Mouse (Mus musculus) CH12.LX (cell line): Measurements from ENCODE around the gene Kctd15. TPM values are rescaled to one million over a fixed set of nuclear protein-coding genes. Genes with fewer than 3 reads are reported as not detected.

Experiments used
- DNase-seq: peaks from one replicate; pipeline ENCODE4 v3.0.0-alpha.2; 2013; ENCODE audit errors: extremely low read depth
- H3K27ac ChIP-seq: 2 replicates; pipeline ENCODE4 v1.5.1; 2012; ENCODE audit warnings: low read depth, mild to moderate bottlenecking, control low read depth, moderate library complexity; ENCODE audit not compliant: insufficient read depth
- H3K27me3 ChIP-seq: replicated peaks from 2 replicates; pipeline ENCODE3; 2012; ENCODE audit warnings: inconsistent platforms
- H3K36me3 ChIP-seq, 2 experiments: replicated peaks in 1 of 2; 2 replicates each; pipeline versions ENCODE3 to v1.6.1; 2012; ENCODE audit warnings: inconsistent platforms in 1 of 2, low read length in 1 of 2, mild to moderate bottlenecking in 1 of 2, mixed read lengths in 1 of 2, moderate library complexity in 1 of 2; ENCODE audit not compliant: control insufficient read depth in 1 of 2, insufficient read depth in 1 of 2
- H3K4me1 ChIP-seq, 2 experiments: 2 replicates each; pipeline ENCODE4 v1.6.1; 2012; ENCODE audit warnings: inconsistent platforms in 1 of 2, moderate library complexity in 1 of 2; ENCODE audit not compliant: insufficient read depth in 2 of 2, control insufficient read depth in 1 of 2
- H3K4me2 ChIP-seq: 2 replicates; pipeline ENCODE4 v1.6.1; 2012; ENCODE audit warnings: low read depth, mild to moderate bottlenecking, control low read depth; ENCODE audit not compliant: poor library complexity, insufficient read depth, severe bottlenecking
- H3K4me3 ChIP-seq, 3 experiments: fragments of 150-350 bp in 1 of 3; sonication (generic) in 1 of 3; replicated peaks in 1 of 3; 2 replicates each; pipeline versions ENCODE3 to v1.5.1; 2011 to 2012; ENCODE audit warnings: low read depth in 2 of 3, low read length in 2 of 3, mild to moderate bottlenecking in 2 of 3, moderate library complexity in 2 of 3, control low read depth in 1 of 3, improper control_type of control experiment in 1 of 3, inconsistent platforms in 1 of 3, mixed read lengths in 1 of 3; ENCODE audit not compliant: poor library complexity in 1 of 3
- H3K79me2 ChIP-seq: replicated peaks from 2 replicates; pipeline ENCODE4 v1.6.1; 2012; ENCODE audit warnings: mild to moderate bottlenecking, moderate library complexity; ENCODE audit not compliant: control insufficient read depth, poor library complexity, insufficient read depth, severe bottlenecking; ENCODE audit errors: extremely low read depth
- H3K9ac ChIP-seq: 2 replicates; pipeline ENCODE4 v1.6.1; 2012; ENCODE audit warnings: low read depth, mild to moderate bottlenecking, control low read depth, moderate library complexity; ENCODE audit not compliant: insufficient read depth
- H3K9me3 ChIP-seq: replicated peaks from 2 replicates; pipeline ENCODE3; 2012; ENCODE audit warnings: low read length, inconsistent platforms, mixed read lengths
- CHD1 ChIP-seq: IDR thresholded peaks from 2 replicates; pipeline ENCODE4 v1.6.1; 2012; ENCODE audit warnings: low read depth, low read length, improper control_type of control experiment, inconsistent platforms
- CHD2 ChIP-seq: IDR thresholded peaks from 2 replicates; pipeline ENCODE4 v1.6.1; 2011; ENCODE audit warnings: low read length, improper control_type of control experiment
- ELF1 ChIP-seq: IDR thresholded peaks from 2 replicates; pipeline ENCODE4 v1.6.1; 2014; ENCODE audit warnings: low read depth, mild to moderate bottlenecking, inconsistent platforms, low read length, improper control_type of control experiment
- ETS1 ChIP-seq: conservative IDR thresholded peaks from 2 replicates; pipeline ENCODE4 v1.6.1; 2012; ENCODE audit warnings: low read depth, mild to moderate bottlenecking, inconsistent platforms, low read length, improper control_type of control experiment, moderate library complexity
- IRF4 ChIP-seq: IDR thresholded peaks from 2 replicates; pipeline ENCODE4 v1.6.1; 2014; ENCODE audit warnings: low read depth, mild to moderate bottlenecking, inconsistent platforms, low read length, improper control_type of control experiment
- KAT2A ChIP-seq: IDR thresholded peaks from 2 replicates; pipeline ENCODE4 v1.6.1; 2012; ENCODE audit warnings: low read length, improper control_type of control experiment, inconsistent platforms; ENCODE audit not compliant: insufficient replicate concordance
- MXI1 ChIP-seq: IDR thresholded peaks from 2 replicates; pipeline ENCODE4 v1.6.1; 2011; ENCODE audit warnings: mild to moderate bottlenecking, low read depth, low read length, improper control_type of control experiment
- NELFE ChIP-seq: IDR thresholded peaks from 2 replicates; pipeline ENCODE4 v1.6.1; 2011; ENCODE audit warnings: low read depth, low read length, improper control_type of control experiment
- NRF1 ChIP-seq: IDR thresholded peaks from 2 replicates; pipeline ENCODE4 v1.6.1; 2014; ENCODE audit warnings: low read depth, mild to moderate bottlenecking, inconsistent platforms, low read length, improper control_type of control experiment, moderate library complexity
- RAD21 ChIP-seq: IDR thresholded peaks from 2 replicates; pipeline ENCODE4 v1.6.1; 2011; ENCODE audit warnings: low read depth, mild to moderate bottlenecking, low read length, improper control_type of control experiment, moderate library complexity
- TBP ChIP-seq: conservative IDR thresholded peaks from 2 replicates; pipeline ENCODE4 v1.6.1; 2011; ENCODE audit warnings: low read depth, low read length, improper control_type of control experiment
- UBTF ChIP-seq: IDR thresholded peaks from 2 replicates; pipeline ENCODE4 v1.6.1; 2012; ENCODE audit warnings: low read depth, mild to moderate bottlenecking, inconsistent platforms, low read length, improper control_type of control experiment, moderate library complexity
- USF2 ChIP-seq: conservative IDR thresholded peaks from 2 replicates; pipeline ENCODE4 v1.6.1; 2011; ENCODE audit warnings: low read depth, low read length, improper control_type of control experiment
- ZC3H11A ChIP-seq: IDR thresholded peaks from 2 replicates; pipeline ENCODE4 v1.6.1; 2012; ENCODE audit warnings: low read depth, mild to moderate bottlenecking, inconsistent platforms, low read length, improper control_type of control experiment
- dilution Hi-C: fragments of 300-500 bp; cut with MboI; formaldehyde crosslinking; loops from 2 replicates; pipeline ENCODE4 v1.14.3; 2020; ENCODE audit warnings: low sequenced_read_pairs; ENCODE audit not compliant: extremely low pct_unique_long_range_greater_than_20kb, extremely low pct_ligation_motif_present
- in situ Hi-C: fragments of 300-500 bp; cut with MboI; formaldehyde crosslinking; loops from 3 replicates; pipeline ENCODE4 v1.14.3; 2019; ENCODE audit warnings: low sequenced_read_pairs, low pct_ligation_motif_present, low pct_unique_long_range_greater_than_20kb, mixed read lengths
- polyA plus RNA-seq: library from polyadenylated mRNA; unstranded; fragments of >175 nt; gene quantifications from 2 replicates; pipeline ENCODE4 v1.2.1, GENCODE M21; 2012; ENCODE audit warnings: low read depth; ENCODE audit not compliant: insufficient read length
- total RNA-seq, 2 experiments: library from RNA; depleted of rRNA; stranded (reverse); fragments of 300-350 nt in 1 of 2; fragments of >200 nt in 1 of 2; gene quantifications; 2 replicates each; pipeline ENCODE4 v1.2.3; 2012 to 2014

The Kctd15 gene
- total and polyA plus RNA-seq, 3 experiments: 21.6 to 39.0 (median 24.0) TPM

- Histone ChIP-seq H3K79me2 (no peaks in the 10 kb centered on the region), H3K9me3 (no peaks in the 10 kb centered on the region), H3K27me3 (peaks cover 18% of the 10 kb centered on the region), H3K4me1 (no peaks in the 10 kb centered on the region), H3K4me3 (no peak overlapping the region), H3K27ac (no peak overlapping the region), H3K4me2 (no peak overlapping the region), H3K36me3 (no peaks in the 10 kb centered on the region), H3K9ac (no peak overlapping the region)
- in situ Hi-C loops: loop anchor here (5.0 kb wide), 1 partner anchor 497 kb away; no protein-coding TSS in a partner anchor
- dilution Hi-C loops: no loop called here
- no peak for TF ChIP-seq RAD21
- no peak for TF ChIP-seq CHD2
- TF ChIP-seq NRF1: no peak
- TF ChIP-seq KAT2A: no peak
- TF ChIP-seq ETS1: no peak
- TF ChIP-seq ELF1: no peak
- no peak for TF ChIP-seq MXI1
- TF ChIP-seq USF2: no peak
- TF ChIP-seq CHD1: no peak
- no peak for TF ChIP-seq IRF4
- TF ChIP-seq UBTF: no peak
- TF ChIP-seq ZC3H11A: no peak
- TF ChIP-seq, all 38 proteins: peak for 0
- DNase-seq: no peak
These were observed 18.7 kb upstream of the Kctd15 start for GRCm38 (mm10) chr7:34675120-34675790.

GRCm38 (mm10) chr7:34672916-34673315 is 16.4 kb upstream of the Kctd15 start:
- no peak for TF ChIP-seq TBP
- no peak for TF ChIP-seq UBTF
- no peak for TF ChIP-seq NELFE
- no peak for TF ChIP-seq RAD21
- no peak for TF ChIP-seq ZC3H11A
- H3K4me3 ChIP-seq: no peak overlapping the region
- H3K27me3 ChIP-seq: peaks cover 10% of the 10 kb centered on the region
- H3K4me1 ChIP-seq: no peaks in the 10 kb centered on the region
- no peaks in the 10 kb centered on the region for H3K79me2 ChIP-seq
- H3K4me2 ChIP-seq: no peak overlapping the region
- H3K9me3 ChIP-seq: no peaks in the 10 kb centered on the region
- no peaks in the 10 kb centered on the region for H3K36me3 ChIP-seq
- DNase-seq: no peak
- in situ Hi-C loops (loop anchor here (5.0 to 25.0 kb wide), 4 partner anchors 56 to 411 kb away; partner anchors contain the start of gene Gm6096), dilution Hi-C loops (no loop called here)
- H3K9ac ChIP-seq: no peak overlapping the region
- H3K27ac ChIP-seq: no peak overlapping the region
